Comparison of ENCODE assay signal across 11 mouse cellular contexts in genomic region chr16:30045615-30046014, GRCm38 (mm10). TPM values are rescaled to one million over a fixed set of nuclear protein-coding genes. Genes with fewer than 3 reads are reported as not detected.
DNase-seq lines count a peak whose midpoint lies in the region; ATAC-seq and TF ChIP-seq lines count a peak whose summit lies in the region.
"Had no signal": no experiment of that assay in that cellular context is flagged by ENCODE, and none has a peak within 500 bp of the region (broad histone marks: within the 10 kb centered on the region; RNA-seq: fewer than 3 reads in every experiment).

No protein-coding gene starts in this region.

- H3K4me3 ChIP-seq in embryonic facial prominence, embryonic 14.5 days (ENCODE audit: low read depth, low read length): no peak overlapping the region
- no peak overlapping the region for H3K4me3 ChIP-seq in kidney, adult 2 months (ENCODE audit: insufficient read depth, low read depth, low read length)
- H3K4me3 ChIP-seq in liver, embryonic 12.5 days: no peak overlapping the region
- H3K4me3 ChIP-seq in small intestine, adult 2 months (ENCODE audit: low read depth, low read length): no peak overlapping the region
- H3K4me3 ChIP-seq in layer of hippocampus, adult 2 months: no peak overlapping the region
- H3K4me3 ChIP-seq: forebrain, embryonic 12.5 days; heart, embryonic 15.5 days had no signal

- intact Hi-C loops in heart, postnatal 25 days (cut with DNase I): no loop called here

- H3K36me3 ChIP-seq in embryonic facial prominence, embryonic 14.5 days (ENCODE audit: control insufficient read depth, insufficient read depth, low read length): no peaks in the 10 kb centered on the region
- no peaks in the 10 kb centered on the region for H3K36me3 ChIP-seq in kidney, adult 2 months (ENCODE audit: control insufficient read depth, insufficient read depth, low read length)
- no peaks in the 10 kb centered on the region for H3K36me3 ChIP-seq in liver, embryonic 12.5 days
- no peaks in the 10 kb centered on the region for H3K36me3 ChIP-seq in small intestine, adult 2 months (ENCODE audit: control insufficient read depth, insufficient read depth, low read length)
- H3K36me3 ChIP-seq: forebrain, embryonic 12.5 days; heart, embryonic 15.5 days had no signal

- H3K4me2 ChIP-seq in embryonic facial prominence, embryonic 14.5 days (ENCODE audit: low read depth, low read length): no peak overlapping the region
- no peak overlapping the region for H3K4me2 ChIP-seq in liver, embryonic 12.5 days
- H3K4me2 ChIP-seq: forebrain, embryonic 12.5 days; heart, embryonic 15.5 days had no signal

- H3K9ac ChIP-seq in embryonic facial prominence, embryonic 14.5 days (ENCODE audit: low read depth, low read length): no peak overlapping the region
- no peak overlapping the region for H3K9ac ChIP-seq in liver, embryonic 12.5 days
- H3K9ac ChIP-seq: forebrain, embryonic 12.5 days; heart, embryonic 15.5 days had no signal

- peak; percentile 80 for DNase-seq in embryonic facial prominence, embryonic 14.5 days (ENCODE audit: low spot score)
- DNase-seq in kidney, adult 2 months: peak; percentile 95
- DNase-seq in spleen, postnatal 36 days (ENCODE audit: low spot score in 2 of 2): no peak
- DNase-seq in layer of hippocampus, adult 2 months (ENCODE audit: low spot score in 2 of 2): no peak
- no peak for DNase-seq in heart, postnatal 25 days (ENCODE audit: low spot score)
- DNase-seq: gastrocnemius, postnatal 36 days had no signal

- peak; percentile 81 for ATAC-seq in embryonic facial prominence, embryonic 14.5 days (ENCODE audit: low read depth)
- peak; percentile 58; the same call in 1 of the 2 replicates for ATAC-seq in liver, embryonic 12.5 days
- ATAC-seq: inflammation-experienced regulatory T-cells, adult 6 months had no signal

- no peaks in the 10 kb centered on the region for H3K9me3 ChIP-seq in embryonic facial prominence, embryonic 14.5 days (ENCODE audit: control insufficient read depth, low read length)
- H3K9me3 ChIP-seq in liver, embryonic 12.5 days (replicated peaks): no peaks in the 10 kb centered on the region
- H3K9me3 ChIP-seq: forebrain, embryonic 12.5 days; heart, embryonic 15.5 days had no signal

- H3K27ac ChIP-seq in embryonic facial prominence, embryonic 14.5 days (replicated peaks; ENCODE audit: low read depth, low read length): no peak overlapping the region
- H3K27ac ChIP-seq in kidney, adult 2 months (ENCODE audit: insufficient read depth, low read depth, low read length): peak overlapping the region; percentile 47; the same call in 1 of the 2 replicates
- no peak overlapping the region for H3K27ac ChIP-seq in liver, embryonic 12.5 days
- H3K27ac ChIP-seq in small intestine, adult 2 months (ENCODE audit: insufficient read depth, low read depth, low read length): peak overlapping the region; percentile 40; the same call in 1 of the 2 replicates
- H3K27ac ChIP-seq in layer of hippocampus, adult 2 months: no peak overlapping the region
- H3K27ac ChIP-seq: forebrain, embryonic 12.5 days; heart, embryonic 15.5 days had no signal

- peaks cover 9% of the 10 kb centered on the region; the same call in 1 of the 2 replicates for H3K4me1 ChIP-seq in embryonic facial prominence, embryonic 14.5 days (ENCODE audit: control insufficient read depth, insufficient read depth, low read length)
- H3K4me1 ChIP-seq in kidney, adult 2 months (ENCODE audit: control insufficient read depth, insufficient read depth, low read length): peaks cover 4% of the 10 kb centered on the region
- H3K4me1 ChIP-seq in liver, embryonic 12.5 days: peaks cover 13% of the 10 kb centered on the region; the same call in 1 of the 2 replicates
- peaks cover 27% of the 10 kb centered on the region; the same call in 1 of the 2 replicates for H3K4me1 ChIP-seq in small intestine, adult 2 months (ENCODE audit: control insufficient read depth, insufficient read depth, insufficient read length, low read length)
- H3K4me1 ChIP-seq: forebrain, embryonic 12.5 days had no signal

- TF ChIP-seq POLR2A in kidney, adult 2 months (IDR thresholded peaks at IDR 0.05; ENCODE audit: low read depth, low read length): no peak
- no peak for TF ChIP-seq POLR2A in small intestine, adult 2 months (IDR thresholded peaks at IDR 0.05; ENCODE audit: low read depth, low read length)

- H3K27me3 ChIP-seq in embryonic facial prominence, embryonic 14.5 days (replicated peaks; ENCODE audit: control insufficient read depth, insufficient read depth, low read length): no peaks in the 10 kb centered on the region
- H3K27me3 ChIP-seq in kidney, adult 2 months (replicated peaks; ENCODE audit: control insufficient read depth, insufficient read depth, low read length): no peaks in the 10 kb centered on the region
- peaks cover 40% of the 10 kb centered on the region; the same call in 1 of the 2 replicates for H3K27me3 ChIP-seq in liver, embryonic 12.5 days (replicated peaks)
- no peaks in the 10 kb centered on the region for H3K27me3 ChIP-seq in small intestine, adult 2 months (ENCODE audit: control insufficient read depth, insufficient read depth, low read length)

- TF ChIP-seq CTCF in kidney, adult 2 months (conservative IDR thresholded peaks at IDR 0.05; ENCODE audit: insufficient read depth, insufficient read length, low read depth, low read length): peak; percentile 42; the same call in 1 of the 2 replicates
- TF ChIP-seq CTCF in small intestine, adult 2 months (IDR thresholded peaks at IDR 0.05; ENCODE audit: extremely low read depth, insufficient read length, insufficient replicate concordance, low read depth, low read length): no peak
- TF ChIP-seq CTCF in layer of hippocampus, adult 2 months (conservative IDR thresholded peaks at IDR 0.05): no peak

- 28% methylated on average over 5 of the region's 5 CpGs for WGBS in embryonic facial prominence, embryonic 14.5 days
- 36% methylated on average over 5 of the region's 5 CpGs for WGBS in kidney, adult 2 months
- WGBS in liver, embryonic 12.5 days (ENCODE audit: insufficient replicate concordance): 28% methylated on average over 5 of the region's 5 CpGs
- WGBS in small intestine, adult 2 months: 24% methylated on average over 5 of the region's 5 CpGs

RNA-seq across cellular contexts. Expression of gene Hes1, which starts 18.6 kb away (rescaled TPM):
- 49.8 and 53.5 TPM in 2 replicates for polyA plus RNA-seq in embryonic facial prominence, embryonic 14.5 days (2014; fragmentation: Nextera tagmentation; extraction: Ambion mirVana)
- 54.4 and 78.8 TPM in 2 replicates for polyA plus RNA-seq in kidney, adult 2 months (2012; rRNA removed)
- 12.5 and 12.7 TPM in 2 replicates for polyA plus RNA-seq in liver, embryonic 12.5 days (2016; fragmentation: Nextera tagmentation; extraction: Ambion mirVana)
- polyA plus RNA-seq in small intestine, adult 2 months (2012; rRNA removed): 135 and 295 TPM in 2 replicates
- total RNA-seq in layer of hippocampus, adult 2 months (2021): 10 to 100 TPM; 23.3 to 32.7 TPM
- 10 to 100 TPM; 24.0 to 27.4 TPM for total RNA-seq in heart, postnatal 25 days (2021)

Comparison
In these comparisons a context has a peak if more than half of its experiments do, and no peak if none do; other contexts are left out.
1. DNase-seq: peak in embryonic facial prominence, embryonic 14.5 days (single experiment) and kidney, adult 2 months (single experiment); none in spleen, postnatal 36 days (0 of 2), layer of hippocampus, adult 2 months (0 of 2) and heart, postnatal 25 days (single experiment).
2. H3K27ac ChIP-seq: peak in kidney, adult 2 months (single experiment) and small intestine, adult 2 months (single experiment); none in embryonic facial prominence, embryonic 14.5 days (single experiment), liver, embryonic 12.5 days (single experiment) and layer of hippocampus, adult 2 months (single experiment).